Mouse (Mus musculus): ENCODE results near the gene Itih2. TPM values are rescaled to one million over a fixed set of nuclear protein-coding genes. Genes with fewer than 3 reads are reported as not detected.
A peak's percentile ranks its signal among the peaks of the same experiment; 100 is the strongest.

The Itih2 gene
- total RNA-seq, 2 experiments from 2014 or later: 1.6 to 2.1 TPM

GRCm38 (mm10) chr2:10049456-10049855 is 81.7 kb downstream of the Itih2 start:
- no peak for DNase-seq (ENCODE audit: extremely low spot score in 1 of 2, low spot score in 1 of 2)

DNA sequence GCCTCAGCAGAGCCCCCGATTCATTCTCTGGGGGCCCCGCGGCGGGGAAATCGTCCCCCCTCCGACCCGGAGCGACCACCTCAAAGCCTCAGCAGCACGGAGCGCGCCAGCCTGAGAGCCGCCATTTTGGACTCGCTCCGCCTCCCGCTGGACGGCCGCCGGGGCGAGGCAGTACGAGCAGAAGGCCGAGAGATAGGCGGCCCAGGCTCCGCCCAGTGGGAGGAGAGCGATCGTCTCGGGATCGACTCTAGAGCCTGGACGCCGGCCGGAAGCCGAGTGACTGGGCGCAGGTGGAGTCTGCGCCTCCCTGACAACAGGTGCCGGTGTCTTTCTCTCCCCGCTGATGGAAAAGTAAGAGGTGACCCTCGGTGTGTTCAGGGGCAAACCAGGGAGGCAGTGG is 82.7 kb downstream of the Itih2 start, which contains the start of gene Taf3:
Gene Taf3 (minus strand): TSS at position 136 of the 400 bp plus-strand sequence.
- DNase-seq (ENCODE audit: extremely low spot score in 1 of 2, low spot score in 1 of 2): peak; percentile 81 to 86

GRCm38 (mm10) chr2:10047758-10048436 is 83.3 kb downstream of the Itih2 start:
- DNase-seq (ENCODE audit: extremely low spot score in 1 of 2, low spot score in 1 of 2): peak; percentile 10 to 37

Other genes with a start within 250 kb of the Itih2 start
- not detected for gene 9230102O04Rik, start 241.9 kb downstream of the Itih2 start, total RNA-seq (2021)
- gene Gata3, start 241.4 kb downstream of the Itih2 start, total RNA-seq (2021): not detected
- gene Taf3, start 82.8 kb downstream of the Itih2 start, total RNA-seq (2021): 10 to 100 TPM; 12.9 to 13.9 TPM
- gene Atp5c1, start 50.9 kb downstream of the Itih2 start, total RNA-seq (2021): 100 to 1,000 TPM; 261 to 293 TPM
- gene Kin, start 50.8 kb downstream of the Itih2 start, total RNA-seq (2021): 10 to 100 TPM; 12.5 to 13.6 TPM
- gene Itih5, start 22.2 kb upstream of the Itih2 start, total RNA-seq (2021): 10 to 100 TPM; 14.4 to 15.8 TPM
- gene Sfmbt2, start 239.1 kb upstream of the Itih2 start, total RNA-seq (2021): 1 to 10 TPM; 3.1 to 5.2 TPM